Mouse (Mus musculus) heart, embryonic 13.5 days (tissue): ENCODE measurements around the gene Cnnm2. TPM values are rescaled to one million over a fixed set of nuclear protein-coding genes. Genes with fewer than 3 reads are reported as not detected.

Source experiments
- ATAC-seq: fragments of 200-750 bp; cut with Nextera tagmentation; 2 replicates; pipeline ENCODE4 v1.8.0; 2017; ENCODE audit warnings: moderate TSS enrichment; ENCODE audit not compliant: insufficient number of reproducible peaks, low FRiP score, low TSS enrichment; ENCODE audit errors: extremely low read depth
- H3K27ac ChIP-seq: fragments of 300-500 bp; sonication (generic); replicated peaks from 2 replicates; pipeline ENCODE4 v1.5.1; 2015; ENCODE audit warnings: moderate library complexity, mild to moderate bottlenecking, inconsistent platforms
- H3K27me3 ChIP-seq: fragments of 300-500 bp; sonication (generic); replicated peaks from 2 replicates; pipeline ENCODE4 v1.6.1; 2015; ENCODE audit warnings: mild to moderate bottlenecking, inconsistent platforms
- H3K36me3 ChIP-seq: fragments of 300-500 bp; sonication (generic); 2 replicates; pipeline ENCODE4 v1.6.1; 2015; ENCODE audit warnings: mild to moderate bottlenecking, inconsistent platforms
- H3K4me1 ChIP-seq: fragments of 300-500 bp; sonication (generic); 2 replicates; pipeline ENCODE4 v1.6.1; 2015; ENCODE audit warnings: inconsistent platforms
- H3K4me2 ChIP-seq: fragments of 300-500 bp; sonication (generic); 2 replicates; pipeline ENCODE4 v1.6.1; 2015; ENCODE audit warnings: inconsistent platforms, mild to moderate bottlenecking, moderate library complexity
- H3K4me3 ChIP-seq: fragments of 300-500 bp; sonication (generic); 2 replicates; pipeline ENCODE4 v1.5.1; 2015; ENCODE audit warnings: moderate library complexity, mild to moderate bottlenecking, inconsistent platforms
- H3K9ac ChIP-seq: fragments of 300-500 bp; sonication (generic); 2 replicates; pipeline ENCODE4 v1.6.1; 2015; ENCODE audit warnings: inconsistent platforms, mild to moderate bottlenecking, moderate library complexity
- H3K9me3 ChIP-seq: fragments of 300-500 bp; sonication (generic); 2 replicates; pipeline ENCODE4 v1.6.1; 2016; ENCODE audit warnings: inconsistent platforms
- WGBS: fragments of 180-500 bp; shearing (Covaris S2); methylation state at CpG from one replicate; pipeline ENCODE4 v1.1.7; 2015; ENCODE audit warnings: mixed read lengths; 5-methylcytosine and 5-hydroxymethylcytosine counted together
- polyA plus RNA-seq: library from polyadenylated mRNA; unstranded; fragments of >200 nt; fragmentation: Nextera tagmentation; extraction: Ambion mirVana; gene quantifications from 2 replicates; pipeline ENCODE4 v1.2.1, GENCODE M21; 2015

Cnnm2 gene
- polyA plus RNA-seq, 1 experiment from 2014 or later = 2.5 TPM

DNA sequence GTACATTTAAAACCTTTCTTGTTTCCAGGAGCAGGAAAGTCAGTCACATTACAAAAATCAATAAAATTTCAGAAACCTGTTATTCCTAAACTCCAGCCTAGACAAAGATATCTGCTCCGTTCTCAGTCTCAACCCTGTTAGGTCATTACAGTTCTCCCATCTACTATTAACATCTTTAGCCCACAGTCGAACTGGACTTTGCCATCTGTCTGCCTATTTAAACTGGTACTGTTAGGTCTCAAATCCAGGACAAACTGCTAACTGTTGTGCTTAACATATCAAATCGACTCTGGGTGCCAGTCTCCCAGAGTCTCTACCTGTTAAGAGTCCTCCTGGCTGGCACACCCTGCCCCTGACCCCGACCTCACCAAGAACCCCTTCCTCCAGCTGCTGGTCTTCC lies 144.6 kb downstream of the Cnnm2 start:
- 76% methylated on average over 4 of the region's 4 CpGs for WGBS
- H3K9ac ChIP-seq = no peak overlapping the region
- H3K4me3 ChIP-seq = no peak overlapping the region
- no peak for ATAC-seq
- no peaks in the 10 kb centered on the region for H3K9me3 ChIP-seq
- no peaks in the 10 kb centered on the region for H3K27me3 ChIP-seq
- H3K36me3 ChIP-seq = peaks cover 23% of the 10 kb centered on the region
- peaks cover 37% of the 10 kb centered on the region for H3K4me1 ChIP-seq
- 0 out of 2 replicates have a peak overlapping the region, but pooled peaks have one; percentile 25 for H3K27ac ChIP-seq
- H3K4me2 ChIP-seq = no peak overlapping the region

DNA sequence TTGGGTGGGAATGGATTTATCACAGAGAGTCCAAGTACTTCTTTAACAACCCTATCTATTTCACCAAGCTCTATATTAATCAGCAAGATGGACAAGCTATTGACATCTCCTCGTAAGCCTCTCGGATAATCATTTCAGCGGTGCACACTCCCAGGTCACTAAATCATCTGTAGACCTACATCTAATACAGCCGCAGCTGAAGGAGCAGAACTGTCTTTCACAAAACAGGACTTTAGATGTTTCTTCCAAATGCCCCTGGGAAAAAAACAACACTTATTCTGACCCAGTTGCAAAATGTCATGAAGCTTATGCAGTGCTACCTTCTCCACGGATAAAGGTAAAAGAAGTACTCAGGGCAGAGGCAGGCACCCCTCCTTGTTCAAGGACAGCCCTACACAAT lies 146.8 kb downstream of the Cnnm2 start:
- Histone ChIP-seq H3K4me1 (peaks cover 32% of the 10 kb centered on the region), H3K9ac (no peak overlapping the region), H3K4me3 (no peak overlapping the region), H3K4me2 (no peak overlapping the region), H3K27me3 (no peaks in the 10 kb centered on the region), H3K36me3 (peaks cover 22% of the 10 kb centered on the region), H3K9me3 (no peaks in the 10 kb centered on the region), H3K27ac (no peak overlapping the region)
- no peak for ATAC-seq
- 80% methylated on average over 5 of the region's 5 CpGs for WGBS

DNA sequence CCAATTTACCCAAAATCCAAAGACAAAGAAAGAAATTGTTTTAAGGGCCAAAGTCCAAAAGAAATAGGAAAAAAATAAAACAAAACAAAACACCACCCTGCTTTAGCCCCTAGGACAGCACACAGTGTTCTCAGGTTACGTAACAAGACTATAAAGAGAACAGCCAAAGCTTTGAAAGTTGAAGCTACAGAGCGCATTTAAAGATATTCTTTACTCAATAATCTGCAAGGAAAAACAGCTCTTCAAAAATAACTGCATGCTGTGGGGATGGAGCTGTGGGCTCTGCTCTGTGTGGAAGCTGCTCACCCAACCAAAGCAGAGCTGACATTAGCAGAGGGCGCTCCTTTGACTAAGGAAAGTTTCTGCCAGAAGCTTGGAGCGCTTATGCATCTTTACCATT lies 147.6 kb downstream of the Cnnm2 start:
- ATAC-seq = no peak
- 83% methylated on average over 4 of the region's 4 CpGs for WGBS
- 0 out of 2 replicates have a peak overlapping the region, but pooled peaks have one; percentile 3 for H3K27ac ChIP-seq

DNA sequence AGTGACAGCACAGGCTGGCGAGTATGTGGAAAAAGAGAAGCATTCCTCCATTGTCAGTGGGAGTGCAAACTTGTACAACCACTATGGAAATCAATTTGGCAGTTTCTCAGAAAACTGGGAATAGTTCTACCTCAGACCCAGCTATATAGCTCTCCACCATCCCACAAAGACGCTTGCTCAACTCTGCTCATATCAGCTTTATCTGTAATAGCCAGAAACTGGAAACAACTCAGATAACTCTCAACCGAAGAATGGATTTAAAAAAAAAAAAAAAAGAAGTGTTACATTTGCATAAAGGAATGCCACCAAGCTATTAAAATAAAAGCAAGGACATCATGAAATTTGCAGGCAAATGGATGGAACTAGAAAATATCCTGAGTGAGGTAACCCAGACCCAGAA lies 150.1 kb downstream of the Cnnm2 start:
- Histone ChIP-seq H3K4me3 (no peak overlapping the region), H3K9me3 (no peaks in the 10 kb centered on the region), H3K27ac (no peak overlapping the region), H3K4me1 (peaks cover 28% of the 10 kb centered on the region), H3K9ac (no peak overlapping the region), H3K27me3 (no peaks in the 10 kb centered on the region), H3K4me2 (no peak overlapping the region), H3K36me3 (peaks cover 9% of the 10 kb centered on the region)
- 71% methylated on average over 3 of the region's 3 CpGs for WGBS
- no peak for ATAC-seq

More for the DNA sequence above, 147.6 kb downstream of the Cnnm2 start:
- no peak overlapping the region for H3K9ac ChIP-seq
- peaks cover 32% of the 10 kb centered on the region for H3K4me1 ChIP-seq
- H3K4me3 ChIP-seq = no peak overlapping the region
- H3K27me3 ChIP-seq = no peaks in the 10 kb centered on the region
- no peaks in the 10 kb centered on the region for H3K9me3 ChIP-seq
- peaks cover 14% of the 10 kb centered on the region for H3K36me3 ChIP-seq
- no peak overlapping the region for H3K4me2 ChIP-seq

DNA sequence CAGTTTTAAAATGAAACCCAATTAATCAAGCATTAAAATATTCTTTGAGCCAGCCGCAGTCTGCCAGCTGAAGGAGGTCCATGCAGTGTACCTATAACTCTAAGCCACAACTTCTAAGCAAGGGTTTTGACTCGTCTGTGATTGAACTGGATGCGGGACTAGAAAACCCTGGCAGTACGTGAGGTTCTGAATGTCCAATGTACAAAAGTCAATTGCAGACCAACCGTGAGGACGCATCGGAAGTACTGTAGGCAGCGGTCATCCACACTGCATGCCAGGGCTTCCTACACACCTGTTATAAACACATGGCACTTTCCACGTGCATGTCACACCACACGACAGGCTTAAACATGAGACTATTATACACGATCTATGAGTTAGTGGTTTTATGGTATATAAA lies 152.2 kb downstream of the Cnnm2 start:
- H3K9ac ChIP-seq = no peak overlapping the region
- H3K36me3 ChIP-seq = peaks cover 9% of the 10 kb centered on the region
- no peak overlapping the region for H3K27ac ChIP-seq
- H3K27me3 ChIP-seq = no peaks in the 10 kb centered on the region
- H3K4me1 ChIP-seq = peaks cover 33% of the 10 kb centered on the region
- H3K4me3 ChIP-seq = no peak overlapping the region
- WGBS = 89% methylated on average over 11 of the region's 11 CpGs
- H3K9me3 ChIP-seq = no peaks in the 10 kb centered on the region
- no peak for ATAC-seq
- no peak overlapping the region for H3K4me2 ChIP-seq

DNA sequence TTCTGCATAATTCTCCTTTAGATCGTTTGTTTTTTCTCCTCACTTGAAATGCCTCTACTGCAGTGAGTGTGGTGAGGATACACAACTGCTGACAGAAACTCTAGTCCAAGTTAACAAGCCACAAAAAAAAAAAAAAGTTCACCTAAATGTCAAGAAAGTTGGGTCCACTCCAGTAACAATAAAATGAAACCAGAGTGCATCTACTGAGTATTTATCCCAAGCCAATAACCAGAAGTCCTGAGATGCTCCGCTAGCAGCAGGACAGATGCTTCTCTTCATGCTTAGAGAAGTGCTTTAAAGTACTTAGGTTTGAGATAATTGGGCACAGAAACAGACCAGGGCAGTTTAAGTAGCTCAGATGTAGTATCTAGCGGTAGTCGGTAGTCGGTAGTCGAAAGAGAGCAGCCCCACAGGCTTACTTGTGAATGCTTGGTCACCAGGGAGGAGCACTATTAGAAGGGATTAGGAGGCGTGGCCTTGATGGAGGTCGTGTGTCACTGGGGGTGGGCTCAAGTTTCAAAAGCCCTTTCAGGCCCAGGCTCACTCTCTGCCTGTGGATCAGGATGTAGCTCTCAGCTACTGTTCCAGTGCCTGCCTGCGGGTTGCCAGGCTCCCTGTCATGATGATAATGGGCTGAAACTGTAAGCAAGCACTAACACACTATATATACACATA lies 154.1 kb downstream of the Cnnm2 start:
- H3K27me3 ChIP-seq = no peaks in the 10 kb centered on the region
- peaks cover 9% of the 10 kb centered on the region for H3K36me3 ChIP-seq
- no peak overlapping the region for H3K4me3 ChIP-seq
- no peak overlapping the region for H3K9ac ChIP-seq
- 0 out of 2 replicates have a peak overlapping the region, but pooled peaks have one; percentile 32 for H3K27ac ChIP-seq
- peaks cover 22% of the 10 kb centered on the region for H3K4me1 ChIP-seq
- no peak for ATAC-seq
- H3K9me3 ChIP-seq = no peaks in the 10 kb centered on the region
- WGBS = 68% methylated on average over 9 of the region's 9 CpGs
- H3K4me2 ChIP-seq = no peak overlapping the region

DNA sequence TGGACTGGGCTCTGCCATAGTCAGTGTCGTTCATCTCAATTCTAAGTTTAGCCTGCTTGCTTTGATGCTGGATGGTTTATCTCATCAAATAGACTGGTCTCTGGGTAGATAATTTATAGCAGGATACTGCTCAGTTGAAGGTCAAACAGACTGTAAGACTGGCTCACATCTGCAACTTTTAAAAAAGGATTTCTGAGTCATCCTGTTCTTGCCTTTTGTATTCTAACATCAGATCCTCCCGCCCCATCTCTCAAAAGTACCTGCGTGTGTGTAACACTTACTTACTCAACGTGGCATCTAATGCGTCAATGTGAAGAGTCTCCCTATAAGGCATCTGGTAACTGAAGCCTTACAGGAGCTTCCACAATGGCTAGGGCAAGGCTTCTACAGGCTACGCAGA lies 159.2 kb downstream of the Cnnm2 start:
- H3K9ac ChIP-seq = no peak overlapping the region
- H3K27ac ChIP-seq = peak overlapping the region; percentile 58
- 64% methylated on average over 6 of the region's 6 CpGs for WGBS
- H3K27me3 ChIP-seq = no peaks in the 10 kb centered on the region
- no peak overlapping the region for H3K4me3 ChIP-seq
- H3K4me1 ChIP-seq = peaks cover 26% of the 10 kb centered on the region
- H3K9me3 ChIP-seq = no peaks in the 10 kb centered on the region
- no peak for ATAC-seq
- peaks cover 19% of the 10 kb centered on the region for H3K36me3 ChIP-seq
- no peak overlapping the region for H3K4me2 ChIP-seq

DNA sequence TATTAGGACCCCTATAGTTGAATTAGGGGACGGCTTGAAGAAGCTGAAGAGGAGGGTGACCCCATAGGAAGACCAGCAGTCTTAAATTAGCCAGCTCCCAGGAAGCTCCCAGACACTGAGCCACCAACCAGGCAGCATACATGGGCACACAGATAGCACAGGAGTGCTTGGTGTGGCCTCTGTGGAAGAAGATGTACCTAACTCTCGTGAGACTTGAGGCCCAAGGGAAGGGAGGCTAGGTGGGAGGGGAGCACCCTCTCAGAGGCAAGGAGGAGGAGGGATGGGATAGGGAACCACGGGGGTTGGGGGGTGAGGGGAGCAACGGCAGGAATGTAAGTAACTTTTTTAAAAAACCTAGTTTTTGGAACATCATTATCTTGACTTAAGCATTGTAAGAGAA lies 165.0 kb downstream of the Cnnm2 start:
- H3K27ac ChIP-seq = peak overlapping the region; percentile 74; the same call in 1 of the 2 replicates
- H3K36me3 ChIP-seq = peaks cover 10% of the 10 kb centered on the region
- no peaks in the 10 kb centered on the region for H3K27me3 ChIP-seq
- peak overlapping the region; percentile 48 for H3K9ac ChIP-seq
- no peak overlapping the region for H3K4me3 ChIP-seq
- peaks cover 57% of the 10 kb centered on the region for H3K4me1 ChIP-seq
- ATAC-seq = no peak; the same call in 1 of the 2 replicates
- H3K9me3 ChIP-seq = no peaks in the 10 kb centered on the region
- WGBS = 39% methylated on average over 4 of the region's 4 CpGs
- H3K4me2 ChIP-seq = peak overlapping the region; percentile 42

DNA sequence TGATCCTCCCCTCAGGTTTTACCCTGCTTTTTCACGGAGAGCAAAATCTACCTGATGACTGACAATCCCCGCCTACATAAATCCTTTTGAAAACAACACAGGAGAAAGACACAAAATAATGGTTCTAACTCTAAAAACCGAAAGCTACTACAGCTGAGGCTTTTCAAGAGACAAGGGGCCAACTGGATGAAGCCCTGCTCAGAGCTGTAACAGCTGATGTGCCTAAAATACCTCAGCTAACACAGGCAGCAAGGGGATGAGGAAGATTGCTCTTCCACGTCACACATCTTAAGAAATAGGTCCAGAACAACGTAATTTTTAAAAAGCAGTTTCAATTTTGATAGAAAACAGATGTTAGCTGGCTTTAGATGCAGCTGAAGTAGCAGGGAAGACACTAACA lies 165.6 kb downstream of the Cnnm2 start:
- Histone ChIP-seq H3K27ac (peak overlapping the region; percentile 74), H3K27me3 (no peaks in the 10 kb centered on the region), H3K9ac (peak overlapping the region; percentile 48; the same call in 1 of the 2 replicates), H3K36me3 (peaks cover 10% of the 10 kb centered on the region), H3K9me3 (no peaks in the 10 kb centered on the region), H3K4me2 (peak overlapping the region; percentile 42), H3K4me1 (peaks cover 61% of the 10 kb centered on the region), H3K4me3 (no peak overlapping the region)
- no peak for ATAC-seq
- 39% methylated on average over 5 of the region's 5 CpGs for WGBS

DNA sequence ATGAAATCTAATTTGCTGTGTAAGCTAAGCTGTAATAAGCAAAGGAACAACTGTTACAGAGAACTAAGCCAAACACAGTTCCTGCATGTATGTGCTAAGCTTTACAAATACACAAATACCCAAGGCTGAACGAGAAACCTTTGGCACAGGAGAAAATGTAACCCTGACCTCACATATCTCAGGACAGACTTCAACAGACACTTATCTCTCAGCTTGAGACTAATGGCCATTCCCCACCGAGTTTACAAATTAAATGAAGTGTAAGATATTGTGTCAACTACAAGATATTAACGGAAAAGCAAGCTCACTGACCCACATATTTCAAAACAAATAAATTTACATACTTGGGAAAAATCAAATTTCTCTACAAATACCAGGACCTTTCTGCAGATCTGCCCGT lies 166.7 kb downstream of the Cnnm2 start:
- Histone ChIP-seq H3K36me3 (peaks cover 6% of the 10 kb centered on the region), H3K4me2 (peak overlapping the region; percentile 55; the same call in 1 of the 2 replicates), H3K27ac (peak overlapping the region; percentile 85), H3K4me1 (peaks cover 67% of the 10 kb centered on the region), H3K9me3 (no peaks in the 10 kb centered on the region), H3K9ac (peak overlapping the region; percentile 58), H3K27me3 (no peaks in the 10 kb centered on the region), H3K4me3 (no peak overlapping the region)
- no peak for ATAC-seq
- 39% methylated on average over 4 of the region's 4 CpGs for WGBS

DNA sequence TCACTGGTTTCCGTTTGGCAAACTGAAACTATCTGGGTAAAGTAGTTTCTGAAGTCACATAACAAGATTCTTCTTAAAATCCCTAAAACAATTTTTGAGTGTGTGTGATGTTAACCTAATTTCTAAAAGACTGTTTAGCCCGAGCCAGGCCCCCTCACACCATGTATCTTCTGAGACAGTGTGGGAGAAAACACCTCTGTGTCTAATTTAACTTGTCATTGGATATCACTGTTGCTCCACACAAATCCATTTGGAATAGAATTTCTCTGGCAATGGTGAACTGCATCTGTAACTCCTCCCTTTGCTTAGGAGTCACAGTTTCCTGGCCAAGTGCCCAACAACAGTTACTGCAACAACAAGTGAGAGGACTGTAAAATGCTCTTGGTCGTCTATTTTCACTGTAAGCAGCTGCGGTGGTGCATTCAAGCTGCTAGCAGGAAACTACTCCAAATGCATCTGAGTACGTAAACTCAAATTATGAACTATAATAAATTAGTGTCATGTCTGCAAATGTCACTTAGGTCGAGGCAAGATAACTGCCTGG lies 167.7 kb downstream of the Cnnm2 start:
- no peak for ATAC-seq
- Histone ChIP-seq H3K27me3 (no peaks in the 10 kb centered on the region), H3K4me3 (0 out of 2 replicates have a peak overlapping the region, but pooled peaks have one; percentile 8), H3K27ac (peak overlapping the region; percentile 85), H3K4me2 (peak overlapping the region; percentile 55), H3K9me3 (no peaks in the 10 kb centered on the region), H3K9ac (0 out of 2 replicates have a peak overlapping the region, but pooled peaks have one; percentile 58), H3K36me3 (no peaks in the 10 kb centered on the region), H3K4me1 (peaks cover 76% of the 10 kb centered on the region)
- 31% methylated on average over 6 of the region's 6 CpGs for WGBS
